Mouse (Mus musculus): ENCODE results near the gene Gdf7. TPM values are rescaled to one million over a fixed set of nuclear protein-coding genes. Genes with fewer than 3 reads are reported as not detected.

The Gdf7 gene
- total and polyA plus RNA-seq, 3 experiments = not detected

DNA sequence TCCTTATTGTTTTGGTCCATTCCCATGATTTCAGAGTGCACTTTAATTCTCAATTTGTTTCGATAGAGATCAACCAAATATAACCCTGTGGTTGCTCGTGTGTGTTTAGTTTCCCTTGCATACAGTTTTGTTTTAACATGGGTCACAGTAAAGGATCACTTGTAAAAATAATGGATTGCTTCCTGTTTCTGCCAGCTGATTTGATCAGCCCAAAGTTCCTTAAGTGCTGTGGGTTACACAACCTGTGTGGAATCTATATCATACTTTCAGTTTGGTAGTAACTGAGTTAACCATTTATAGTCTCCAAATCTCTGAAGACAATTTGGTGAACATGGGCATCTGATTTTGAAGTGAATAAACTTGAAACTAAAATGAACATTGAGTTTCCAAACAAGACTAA lies 41.5 kb downstream of the Gdf7 start:
- no peaks in the 10 kb centered on the region for H3K27me3 ChIP-seq (ENCODE audit: insufficient read depth, low read length)
- no peak overlapping the region for H3K4me3 ChIP-seq (ENCODE audit: low read depth, low read length)
- no peaks in the 10 kb centered on the region for H3K4me1 ChIP-seq (ENCODE audit: insufficient read depth, low read depth, low read length)
- no peak for TF ChIP-seq POLR2AphosphoS5 (IDR thresholded peaks at IDR 0.05; ENCODE audit: insufficient replicate concordance, low read depth, low read length)
- TF ChIP-seq GATA2 (IDR thresholded peaks at IDR 0.05; ENCODE audit: borderline replicate concordance, low read depth, low read length) = no peak
- no peak for TF ChIP-seq CTCF (IDR thresholded peaks at IDR 0.05; ENCODE audit: low read depth, low read length)
- TF ChIP-seq GATA1 (IDR thresholded peaks at IDR 0.05; ENCODE audit: borderline replicate concordance, low read length) = no peak
- DNase-seq (ENCODE audit: low spot score) = no peak
- no peak for ATAC-seq (ENCODE audit: extremely low read depth, insufficient number of reproducible peaks, low FRiP score, poor library complexity, severe bottlenecking)
- no peaks in the 10 kb centered on the region for H3K36me3 ChIP-seq (replicated peaks)
- H3K9me3 ChIP-seq (replicated peaks) = no peaks in the 10 kb centered on the region

Other genes starting within 250 kb of the Gdf7 start
- gene Ldah, start 93.8 kb downstream of the Gdf7 start, total RNA-seq (2014; fragmentation: Nextera tagmentation) = not detected in 2 replicates
- 0.06 and 0.38 TPM in 2 replicates for gene Ldah, start 93.8 kb downstream of the Gdf7 start, total RNA-seq (2017)
- not detected in 2 replicates for gene Ldah, start 93.8 kb downstream of the Gdf7 start, polyA plus RNA-seq (2012)
- 19.1 and 29.1 TPM in 2 replicates for gene Hs1bp3, start 11.5 kb upstream of the Gdf7 start, total RNA-seq (2014; fragmentation: Nextera tagmentation)
- gene Hs1bp3, start 11.5 kb upstream of the Gdf7 start, total RNA-seq (2017) = 17.6 and 18.4 TPM in 2 replicates
- gene Hs1bp3, start 11.5 kb upstream of the Gdf7 start, polyA plus RNA-seq (2012) = 12.0 and 18.8 TPM in 2 replicates
- gene Rhob, start 198.1 kb upstream of the Gdf7 start, total RNA-seq (2014; fragmentation: Nextera tagmentation) = 0.92 and 2.2 TPM in 2 replicates
- 0.27 and 0.29 TPM in 2 replicates for gene Rhob, start 198.1 kb upstream of the Gdf7 start, total RNA-seq (2017)
- 0.14 and 0.21 TPM in 2 replicates for gene Rhob, start 198.1 kb upstream of the Gdf7 start, polyA plus RNA-seq (2012)